Mouse (Mus musculus): ENCODE measurements around the gene Pkp4. TPM values are rescaled to one million over a fixed set of nuclear protein-coding genes. Genes with fewer than 3 reads are reported as not detected.
A peak's percentile ranks its signal among the peaks of the same experiment; 100 is the strongest.

Gene Pkp4
- polyA plus RNA-seq, 1 experiment from 2014 or later = 30.8 TPM

DNA sequence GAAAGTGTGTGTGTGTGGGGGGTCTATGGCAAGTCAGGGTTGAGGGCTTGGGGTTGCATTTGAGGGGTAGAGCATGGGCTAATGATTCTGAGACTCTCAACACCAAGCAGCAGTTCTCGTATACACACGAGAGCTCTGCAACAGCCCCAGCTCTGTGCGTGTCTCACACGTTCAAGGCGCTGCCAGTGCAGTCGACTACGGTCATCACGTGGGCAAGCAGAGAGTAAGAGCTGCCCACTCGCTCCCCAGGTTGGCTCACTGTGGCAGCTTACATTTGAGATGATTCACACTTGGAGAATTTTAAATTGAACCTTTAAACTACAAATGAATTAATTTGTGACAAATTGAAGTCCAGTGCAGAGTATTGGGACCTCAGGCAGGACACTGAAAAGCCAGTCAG lies 44.4 kb downstream of the Pkp4 start:
- Histone ChIP-seq H3K4me3 (no peak overlapping the region), H3K4me2 (no peak overlapping the region), H3K27me3 (no peaks in the 10 kb centered on the region), H3K36me3 (no peaks in the 10 kb centered on the region), H3K4me1 (peaks cover 8% of the 10 kb centered on the region), H3K27ac (no peak overlapping the region), H3K9ac (no peak overlapping the region), H3K9me3 (no peaks in the 10 kb centered on the region)
- no peak for ATAC-seq (ENCODE audit: borderline replicate concordance, extremely low read depth, low FRiP score, low TSS enrichment)
- WGBS = 89% methylated on average over 9 of the region's 9 CpGs

DNA sequence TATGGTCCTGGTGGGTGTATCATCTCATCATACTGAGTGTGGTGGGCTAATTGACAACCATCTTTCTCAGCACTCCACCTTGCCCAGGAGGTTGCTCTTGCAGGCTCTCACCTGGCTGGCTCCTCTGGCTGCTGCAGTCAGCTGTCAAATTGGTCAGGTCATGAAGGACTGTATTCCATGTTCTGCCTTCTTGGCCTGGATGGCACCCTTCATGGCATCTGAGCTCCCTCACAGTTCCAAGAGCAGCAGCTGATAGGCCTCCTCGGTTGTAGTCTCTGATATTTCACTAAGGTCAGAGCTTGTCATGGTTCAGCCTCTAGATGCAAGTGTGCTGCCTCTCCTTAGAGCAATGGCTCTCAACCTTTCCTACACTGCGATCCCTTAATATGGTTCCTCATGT lies 45.5 kb downstream of the Pkp4 start:
- no peak for ATAC-seq (ENCODE audit: borderline replicate concordance, extremely low read depth, low FRiP score, low TSS enrichment)
- Histone ChIP-seq H3K4me2 (no peak overlapping the region), H3K9me3 (no peaks in the 10 kb centered on the region), H3K4me3 (no peak overlapping the region), H3K4me1 (peaks cover 8% of the 10 kb centered on the region), H3K9ac (no peak overlapping the region), H3K36me3 (no peaks in the 10 kb centered on the region), H3K27me3 (no peaks in the 10 kb centered on the region), H3K27ac (no peak overlapping the region)
- 91% methylated on average over 2 of the region's 2 CpGs for WGBS

DNA sequence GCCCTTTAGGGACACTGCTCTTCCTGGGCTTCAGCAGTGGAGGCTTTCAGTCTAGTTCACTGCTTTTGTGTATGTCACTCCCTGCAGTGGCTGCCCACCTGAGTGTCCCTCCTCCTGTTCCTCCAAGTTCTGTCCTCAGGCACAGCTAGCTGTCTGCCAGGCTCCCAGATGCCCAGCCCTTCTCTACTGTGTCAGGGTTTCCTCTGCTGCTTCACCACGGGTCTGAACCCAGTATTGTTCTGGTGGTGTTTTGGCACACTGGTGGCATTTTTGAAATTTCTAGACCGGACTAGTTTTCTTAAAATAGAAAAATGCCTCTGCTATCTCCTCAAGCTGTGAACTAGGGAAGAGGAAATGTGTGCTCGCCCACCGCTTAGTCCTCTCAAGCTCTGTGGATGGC lies 46.6 kb downstream of the Pkp4 start:
- 26% methylated on average over 4 of the region's 4 CpGs for WGBS
- H3K36me3 ChIP-seq = no peaks in the 10 kb centered on the region
- H3K27me3 ChIP-seq = no peaks in the 10 kb centered on the region
- peaks cover 8% of the 10 kb centered on the region for H3K4me1 ChIP-seq
- no peak overlapping the region for H3K27ac ChIP-seq
- no peak overlapping the region for H3K4me2 ChIP-seq
- H3K9ac ChIP-seq = no peak overlapping the region
- no peak overlapping the region for H3K4me3 ChIP-seq
- no peak for ATAC-seq (ENCODE audit: borderline replicate concordance, extremely low read depth, low FRiP score, low TSS enrichment)
- H3K9me3 ChIP-seq = no peaks in the 10 kb centered on the region

DNA sequence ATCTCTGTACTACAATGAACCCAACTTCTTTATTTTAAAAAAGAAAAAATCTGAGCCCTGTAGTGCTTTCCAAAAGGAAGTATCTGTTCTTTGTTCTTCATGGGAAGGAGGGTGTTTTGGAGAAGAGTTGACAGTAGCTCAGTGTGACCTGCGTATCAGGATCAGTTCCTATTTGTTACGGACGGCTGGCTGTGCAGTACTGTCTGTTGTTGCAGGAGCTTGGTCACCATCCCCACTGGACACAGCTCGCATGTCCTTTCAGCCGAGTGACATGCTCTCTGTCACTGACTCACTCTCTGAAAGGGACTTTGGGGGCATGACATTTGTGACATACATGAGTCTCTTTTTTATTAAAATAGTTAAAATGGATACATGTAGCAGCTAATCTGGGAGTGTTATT lies 47.1 kb downstream of the Pkp4 start:
- H3K4me3 ChIP-seq = no peak overlapping the region
- H3K9me3 ChIP-seq = no peaks in the 10 kb centered on the region
- H3K9ac ChIP-seq = no peak overlapping the region
- H3K36me3 ChIP-seq = no peaks in the 10 kb centered on the region
- H3K27me3 ChIP-seq = no peaks in the 10 kb centered on the region
- ATAC-seq (ENCODE audit: borderline replicate concordance, extremely low read depth, low FRiP score, low TSS enrichment) = no peak
- no peak overlapping the region for H3K4me2 ChIP-seq
- 53% methylated on average over 5 of the region's 5 CpGs for WGBS
- no peak overlapping the region for H3K27ac ChIP-seq
- H3K4me1 ChIP-seq = peaks cover 8% of the 10 kb centered on the region

DNA sequence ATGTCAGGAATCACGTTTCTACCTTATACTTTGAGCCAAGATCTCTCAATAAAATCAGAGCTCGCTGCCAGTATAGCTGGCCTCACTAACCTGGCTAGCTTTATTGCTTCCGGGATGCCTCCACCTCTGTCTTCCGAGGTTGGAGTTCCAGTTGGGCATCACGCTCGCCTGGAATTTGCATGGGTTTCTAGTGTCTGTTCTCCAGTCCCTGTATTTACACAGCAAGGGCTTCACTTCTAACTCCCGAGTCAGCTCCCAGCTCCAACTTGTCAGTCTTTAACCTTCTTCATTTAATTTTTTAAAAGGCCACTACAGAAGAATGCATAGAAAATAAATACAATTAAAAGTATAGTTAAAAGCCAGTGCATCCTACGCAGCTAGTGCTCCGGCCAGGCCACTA lies 47.6 kb downstream of the Pkp4 start:
- H3K4me1 ChIP-seq = peaks cover 8% of the 10 kb centered on the region
- H3K4me3 ChIP-seq = no peak overlapping the region
- no peaks in the 10 kb centered on the region for H3K27me3 ChIP-seq
- H3K27ac ChIP-seq = no peak overlapping the region
- no peak for ATAC-seq (ENCODE audit: borderline replicate concordance, extremely low read depth, low FRiP score, low TSS enrichment)
- H3K9ac ChIP-seq = no peak overlapping the region
- no peak overlapping the region for H3K4me2 ChIP-seq
- H3K9me3 ChIP-seq = no peaks in the 10 kb centered on the region
- H3K36me3 ChIP-seq = no peaks in the 10 kb centered on the region
- WGBS = 66% methylated on average over 9 of the region's 9 CpGs

DNA sequence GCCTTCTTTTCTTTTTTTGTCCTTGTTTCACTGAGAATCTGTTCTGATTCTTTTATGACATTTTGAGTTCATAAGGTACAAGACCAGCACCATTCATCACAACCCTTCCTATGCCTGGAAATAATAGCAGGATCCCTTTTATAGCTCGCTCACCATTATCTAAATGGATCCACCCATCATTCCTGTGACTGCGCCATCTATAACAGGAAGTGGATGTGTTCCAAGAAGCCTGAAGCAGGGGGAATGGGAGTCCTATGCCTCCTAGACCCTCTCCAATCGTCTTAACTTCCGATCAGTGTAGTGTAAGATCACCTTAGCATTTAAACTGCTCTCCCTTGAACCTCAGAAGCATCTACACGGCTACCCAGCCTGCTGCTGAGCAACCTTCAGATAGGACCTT lies 50.4 kb downstream of the Pkp4 start:
- 82% methylated on average over 5 of the region's 5 CpGs for WGBS
- Histone ChIP-seq H3K9ac (no peak overlapping the region), H3K27me3 (no peaks in the 10 kb centered on the region), H3K27ac (no peak overlapping the region), H3K4me3 (no peak overlapping the region), H3K9me3 (no peaks in the 10 kb centered on the region), H3K4me2 (no peak overlapping the region), H3K36me3 (0 out of 2 replicates have a peak, but pooled peaks cover 4% of the 10 kb centered on the region), H3K4me1 (peaks cover 8% of the 10 kb centered on the region)
- no peak for ATAC-seq (ENCODE audit: borderline replicate concordance, extremely low read depth, low FRiP score, low TSS enrichment)

DNA sequence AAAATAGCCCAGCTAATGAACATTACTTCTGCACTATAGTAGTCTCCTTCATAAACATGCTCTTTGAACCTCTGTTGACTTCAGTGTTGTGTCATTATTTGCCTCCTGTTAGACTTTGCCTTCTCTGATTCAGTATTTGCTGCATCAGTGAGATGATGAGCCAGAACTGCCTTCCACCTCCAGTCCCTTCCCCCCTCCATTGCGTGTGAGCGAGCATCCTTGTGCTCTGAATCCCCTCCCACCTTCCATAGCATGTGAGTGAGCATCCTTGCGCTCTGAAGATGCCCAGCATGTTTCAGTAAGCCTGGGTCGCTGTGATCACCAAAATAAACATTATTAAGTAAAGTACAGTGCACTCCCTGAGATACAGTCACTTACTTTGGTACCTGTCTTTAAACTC lies 51.8 kb downstream of the Pkp4 start:
- Histone ChIP-seq H3K27ac (no peak overlapping the region), H3K9me3 (no peaks in the 10 kb centered on the region), H3K27me3 (no peaks in the 10 kb centered on the region), H3K36me3 (0 out of 2 replicates have a peak, but pooled peaks cover 4% of the 10 kb centered on the region), H3K4me1 (peaks cover 7% of the 10 kb centered on the region), H3K4me3 (no peak overlapping the region), H3K4me2 (no peak overlapping the region), H3K9ac (no peak overlapping the region)
- ATAC-seq (ENCODE audit: borderline replicate concordance, extremely low read depth, low FRiP score, low TSS enrichment) = no peak
- WGBS = 81% methylated on average over 4 of the region's 4 CpGs

DNA sequence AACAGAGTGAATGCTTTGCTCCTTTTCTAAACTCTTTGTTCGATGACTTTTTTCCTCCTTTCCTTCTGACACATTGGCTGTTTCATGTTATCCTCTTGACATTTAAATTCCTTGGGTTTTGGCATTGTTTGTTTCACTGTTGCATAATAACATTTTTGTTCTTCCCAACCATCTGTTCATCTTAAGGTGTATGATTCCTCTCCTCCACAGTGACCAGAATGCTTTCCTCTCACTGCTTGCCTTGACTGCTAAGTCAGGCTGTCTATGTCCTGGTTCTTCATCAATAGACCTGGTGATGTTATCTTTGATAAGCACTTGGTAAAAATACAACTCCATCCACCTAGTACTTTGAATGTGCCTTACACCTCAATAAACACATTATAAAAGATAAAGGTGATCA lies 52.2 kb downstream of the Pkp4 start:
- H3K36me3 ChIP-seq = 0 out of 2 replicates have a peak, but pooled peaks cover 4% of the 10 kb centered on the region
- no peak overlapping the region for H3K4me3 ChIP-seq
- H3K4me1 ChIP-seq = peaks cover 3% of the 10 kb centered on the region
- no peaks in the 10 kb centered on the region for H3K27me3 ChIP-seq
- H3K9ac ChIP-seq = no peak overlapping the region
- no peak for ATAC-seq (ENCODE audit: borderline replicate concordance, extremely low read depth, low FRiP score, low TSS enrichment)
- 85% methylated on average over 1 of the region's 1 CpGs for WGBS
- no peaks in the 10 kb centered on the region for H3K9me3 ChIP-seq
- H3K27ac ChIP-seq = no peak overlapping the region
- no peak overlapping the region for H3K4me2 ChIP-seq

DNA sequence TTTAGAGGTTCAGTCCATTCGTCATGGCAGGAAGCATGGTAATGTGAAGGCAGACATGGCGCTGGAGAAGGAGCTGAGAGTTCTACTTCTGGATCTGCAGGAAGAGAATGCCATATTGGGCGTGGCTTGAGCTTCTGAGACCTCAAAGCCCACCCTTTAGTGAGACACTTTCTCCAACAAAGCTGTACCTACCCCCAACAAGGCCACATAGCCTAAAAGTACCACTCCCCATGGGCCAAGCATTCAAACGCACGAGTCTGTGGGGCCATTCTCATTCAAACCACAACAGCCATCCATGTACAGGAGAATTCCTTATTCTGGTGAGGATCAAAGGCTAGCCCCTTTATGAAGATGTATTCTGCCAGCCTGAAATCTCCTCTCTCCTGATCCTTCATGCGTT lies 57.3 kb downstream of the Pkp4 start:
- H3K4me3 ChIP-seq = no peak overlapping the region
- H3K9me3 ChIP-seq = no peaks in the 10 kb centered on the region
- no peak overlapping the region for H3K27ac ChIP-seq
- 0 out of 2 replicates have a peak, but pooled peaks cover 4% of the 10 kb centered on the region for H3K36me3 ChIP-seq
- H3K27me3 ChIP-seq = no peaks in the 10 kb centered on the region
- H3K9ac ChIP-seq = no peak overlapping the region
- 87% methylated on average over 6 of the region's 6 CpGs for WGBS
- H3K4me2 ChIP-seq = no peak overlapping the region
- no peak for ATAC-seq (ENCODE audit: borderline replicate concordance, extremely low read depth, low FRiP score, low TSS enrichment)
- peaks cover 18% of the 10 kb centered on the region for H3K4me1 ChIP-seq

DNA sequence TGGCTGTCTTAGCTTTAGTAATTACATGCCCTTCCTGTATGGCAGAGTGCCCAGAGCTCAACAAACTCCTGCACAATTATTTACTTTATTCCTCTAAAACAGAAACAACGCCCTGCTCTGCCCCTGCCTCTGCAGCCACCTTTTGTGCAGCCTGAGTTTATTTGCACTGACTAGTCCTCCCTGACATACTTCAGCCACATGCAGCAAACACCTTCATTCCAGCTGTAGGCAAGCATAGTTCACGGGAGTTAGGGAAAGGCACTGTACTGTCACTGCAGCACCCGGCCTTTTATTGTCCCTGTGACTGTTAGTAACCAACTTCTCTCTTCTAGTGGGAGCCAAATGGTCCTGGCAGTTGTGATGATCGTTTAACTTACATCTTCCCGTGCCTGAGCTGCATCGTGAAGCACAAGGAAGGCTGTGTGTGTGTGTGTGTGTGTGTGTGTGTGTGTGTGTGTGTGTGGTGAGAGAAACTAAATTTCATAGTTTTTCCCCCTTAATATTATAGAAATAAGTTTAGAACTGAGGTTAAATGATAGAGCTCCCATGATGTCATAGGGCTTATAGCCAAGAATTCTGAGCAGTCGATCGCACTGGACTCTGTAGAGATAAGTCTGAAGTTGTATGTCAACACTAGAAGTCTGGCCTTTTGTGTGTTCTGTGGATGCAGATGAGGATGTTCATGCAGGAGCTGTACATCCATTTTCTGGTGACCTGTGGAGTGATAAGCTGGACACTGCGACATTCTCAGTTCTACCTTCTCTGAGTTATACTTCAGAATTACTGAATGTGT lies 59.5 kb downstream of the Pkp4 start:
- Histone ChIP-seq H3K27me3 (no peaks in the 10 kb centered on the region), H3K9ac (no peak overlapping the region), H3K4me2 (peak overlapping the region; percentile 36), H3K4me1 (peaks cover 18% of the 10 kb centered on the region), H3K4me3 (no peak overlapping the region), H3K9me3 (no peaks in the 10 kb centered on the region), H3K36me3 (0 out of 2 replicates have a peak, but pooled peaks cover 4% of the 10 kb centered on the region), H3K27ac (peak overlapping the region; percentile 78)
- WGBS = 9% methylated on average over 9 of the region's 9 CpGs
- peak; percentile 67; the same call in 1 of the 2 replicates for ATAC-seq (ENCODE audit: borderline replicate concordance, extremely low read depth, low FRiP score, low TSS enrichment)

DNA sequence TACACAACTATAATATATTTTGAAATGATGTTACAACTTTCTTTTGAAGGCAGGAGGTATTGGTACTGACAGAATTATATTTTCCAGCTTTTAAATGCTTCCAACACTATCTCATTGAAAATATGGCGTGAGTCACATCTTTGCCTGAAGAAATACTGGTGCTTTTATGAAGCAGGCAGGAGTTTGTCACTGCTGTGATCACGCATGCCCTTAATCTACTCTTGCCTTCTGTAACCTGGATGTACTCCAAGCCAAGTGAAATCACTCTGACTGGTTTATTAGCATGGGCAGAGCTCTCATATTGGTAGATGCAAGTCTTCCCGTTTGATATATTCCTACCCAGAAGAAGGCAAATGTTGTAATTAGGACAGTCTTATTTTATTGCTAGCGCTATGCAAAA lies 65.7 kb downstream of the Pkp4 start:
- no peak for ATAC-seq (ENCODE audit: borderline replicate concordance, extremely low read depth, low FRiP score, low TSS enrichment)
- H3K27me3 ChIP-seq = no peaks in the 10 kb centered on the region
- H3K4me3 ChIP-seq = no peak overlapping the region
- no peak overlapping the region for H3K4me2 ChIP-seq
- no peaks in the 10 kb centered on the region for H3K9me3 ChIP-seq
- no peak overlapping the region for H3K9ac ChIP-seq
- no peaks in the 10 kb centered on the region for H3K36me3 ChIP-seq
- 88% methylated on average over 4 of the region's 4 CpGs for WGBS
- no peak overlapping the region for H3K27ac ChIP-seq
- no peaks in the 10 kb centered on the region for H3K4me1 ChIP-seq

DNA sequence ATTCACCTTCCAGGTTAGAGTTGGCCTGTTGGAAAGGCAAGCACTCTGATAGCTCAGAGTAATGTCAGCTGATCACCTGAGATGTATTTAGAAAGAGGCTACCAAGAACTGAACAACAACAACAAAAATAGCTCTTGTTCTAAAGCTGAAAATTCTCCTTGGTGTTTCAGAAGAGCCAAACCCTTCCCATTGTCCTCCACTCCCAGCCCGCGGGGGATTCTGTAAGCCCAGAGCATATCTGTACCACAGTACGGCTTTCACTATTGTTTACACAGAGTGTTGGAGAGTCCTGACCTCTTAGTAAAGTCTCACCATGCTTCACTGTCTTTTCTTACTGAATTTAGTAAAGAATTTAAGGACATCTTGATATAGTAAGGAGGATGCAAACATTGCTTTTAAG lies 66.4 kb downstream of the Pkp4 start:
- Histone ChIP-seq H3K9me3 (no peaks in the 10 kb centered on the region), H3K27ac (no peak overlapping the region), H3K4me2 (no peak overlapping the region), H3K36me3 (no peaks in the 10 kb centered on the region), H3K4me1 (no peaks in the 10 kb centered on the region), H3K9ac (no peak overlapping the region), H3K27me3 (no peaks in the 10 kb centered on the region), H3K4me3 (no peak overlapping the region)
- no peak for ATAC-seq (ENCODE audit: borderline replicate concordance, extremely low read depth, low FRiP score, low TSS enrichment)
- WGBS = 46% methylated on average over 3 of the region's 3 CpGs

Data from lung, embryonic 15.5 days (tissue).